Mouse (Mus musculus): ENCODE data around the gene Gm49393. TPM values are rescaled to one million over a fixed set of nuclear protein-coding genes. Genes with fewer than 3 reads are reported as not detected.
"Not testable (repeated sequence)": the region's sequence is repeated elsewhere in the genome, so short reads cannot be mapped to it uniquely, and the experiment has no call there.

The Gm49393 gene
- total and polyA plus RNA-seq, 3 experiments, result not detected

GRCm38 (mm10) chr13:60941884-60942283, 6.5 kb upstream of the Gm49393 start, which contains the start of gene Tpbpa:
Gene Tpbpa (minus strand): TSS chr13:60941984.
- H3K4me3 ChIP-seq (replicated peaks in 1 of 3; ENCODE audit: low read depth in 2 of 3, low read length in 2 of 3, poor library complexity in 1 of 3); in situ Hi-C loops (cut with MboI; ENCODE audit: low pct_ligation_motif_present, low pct_unique_long_range_greater_than_20kb, low sequenced_read_pairs); H3K9ac ChIP-seq (ENCODE audit: insufficient read depth, low read depth); dilution Hi-C loops (cut with MboI; ENCODE audit: extremely low pct_ligation_motif_present, extremely low pct_unique_long_range_greater_than_20kb, low sequenced_read_pairs); H3K4me1 ChIP-seq (ENCODE audit: control insufficient read depth in 1 of 2, insufficient read depth in 2 of 2); DNase-seq (ENCODE audit: extremely low read depth); H3K4me2 ChIP-seq (ENCODE audit: insufficient read depth, low read depth, poor library complexity, severe bottlenecking); H3K36me3 ChIP-seq (replicated peaks in 1 of 2; ENCODE audit: control insufficient read depth in 1 of 2, insufficient read depth in 1 of 2, low read length in 1 of 2); H3K79me2 ChIP-seq (replicated peaks; ENCODE audit: control insufficient read depth, extremely low read depth, insufficient read depth, poor library complexity, severe bottlenecking); H3K27ac ChIP-seq (ENCODE audit: insufficient read depth, low read depth); H3K27me3 ChIP-seq (replicated peaks): not testable (repeated sequence)
- peaks cover 33% of the 10 kb centered on the region for H3K9me3 ChIP-seq (replicated peaks; ENCODE audit: low read length)

- Histone ChIP-seq H3K27ac (ENCODE audit: insufficient read depth, low read depth) (no peak within 1 kb of the TSS), H3K9me3 (replicated peaks; ENCODE audit: low read length) (peaks cover 29% of the 10 kb centered on the region), H3K36me3 (replicated peaks in 1 of 2; ENCODE audit: control insufficient read depth in 1 of 2, insufficient read depth in 1 of 2, low read length in 1 of 2) (no peaks in the 10 kb centered on the region), H3K79me2 (replicated peaks; ENCODE audit: control insufficient read depth, extremely low read depth, insufficient read depth, poor library complexity, severe bottlenecking) (no peaks in the 10 kb centered on the region), H3K4me2 (ENCODE audit: insufficient read depth, low read depth, poor library complexity, severe bottlenecking) (no peak within 1 kb of the TSS), H3K9ac (ENCODE audit: insufficient read depth, low read depth) (no peak within 1 kb of the TSS), H3K4me1 (ENCODE audit: control insufficient read depth in 1 of 2, insufficient read depth in 2 of 2) (no peaks in the 10 kb centered on the region), H3K27me3 (replicated peaks) (no peaks in the 10 kb centered on the region), H3K4me3 (replicated peaks in 1 of 3; ENCODE audit: low read depth in 2 of 3, low read length in 2 of 3, poor library complexity in 1 of 3) (no peak within 1 kb of the TSS)
- in situ Hi-C loops (cut with MboI; ENCODE audit: low pct_ligation_motif_present, low pct_unique_long_range_greater_than_20kb, low sequenced_read_pairs) (no loop called here), dilution Hi-C loops (cut with MboI; ENCODE audit: extremely low pct_ligation_motif_present, extremely low pct_unique_long_range_greater_than_20kb, low sequenced_read_pairs) (no loop called here)
- TF ChIP-seq UBTF (IDR thresholded peaks at IDR 0.05; ENCODE audit: low read depth, low read length), result no peak
- TF ChIP-seq ETS1 (conservative IDR thresholded peaks at IDR 0.05; ENCODE audit: low read depth, low read length), result no peak
- no peak for TF ChIP-seq MAX (IDR thresholded peaks at IDR 0.05; ENCODE audit: low read length)
- no peak for TF ChIP-seq NELFE (IDR thresholded peaks at IDR 0.05; ENCODE audit: low read depth, low read length)
- TF ChIP-seq TCF12 (IDR thresholded peaks at IDR 0.05; ENCODE audit: low read depth, low read length), result no peak
- TF ChIP-seq MAZ (IDR thresholded peaks at IDR 0.05; ENCODE audit: low read depth, low read length), result no peak
- TF ChIP-seq MAFK (IDR thresholded peaks at IDR 0.05; ENCODE audit: insufficient replicate concordance, low read length), result no peak
- no peak for TF ChIP-seq CTCF (conservative IDR thresholded peaks at IDR 0.05 in 1 of 2, IDR thresholded peaks at IDR 0.05 in 1 of 2; ENCODE audit: low read depth in 2 of 2, low read length in 2 of 2)
- TF ChIP-seq JUN (IDR thresholded peaks at IDR 0.05; ENCODE audit: insufficient read depth, low read depth, low read length), result no peak
- TF ChIP-seq E2F4 (IDR thresholded peaks at IDR 0.05; ENCODE audit: insufficient replicate concordance, low read depth, low read length), result no peak
- no peak for TF ChIP-seq SIN3A (IDR thresholded peaks at IDR 0.05; ENCODE audit: low read length)
- no peak for TF ChIP-seq ZNF384 (IDR thresholded peaks at IDR 0.05; ENCODE audit: low read depth, low read length)
- TF ChIP-seq ZMIZ1 (IDR thresholded peaks at IDR 0.05; ENCODE audit: low read depth, low read length), result no peak
- no peak for TF ChIP-seq POLR2A (IDR thresholded peaks at IDR 0.05; ENCODE audit: low read depth, low read length)
- TF ChIP-seq KAT2A (IDR thresholded peaks at IDR 0.05; ENCODE audit: insufficient replicate concordance, low read length), result no peak
- TF ChIP-seq BHLHE40 (IDR thresholded peaks at IDR 0.05; ENCODE audit: low read depth, low read length), result no peak
- TF ChIP-seq SMC3 (IDR thresholded peaks at IDR 0.05; ENCODE audit: low read depth, low read length), result no peak
- no peak for TF ChIP-seq MXI1 (IDR thresholded peaks at IDR 0.05; ENCODE audit: low read depth, low read length)
- no peak for TF ChIP-seq MYC (IDR thresholded peaks at IDR 0.05; ENCODE audit: low read depth, low read length)
- no peak for DNase-seq (ENCODE audit: extremely low read depth)
Observed at GRCm38 (mm10) chr13:60936500-60936901, 1.1 kb upstream of the Gm49393 start, which contains the start of the genes Gm49391 and Ctla2a. Gene Gm49391 (minus strand): TSS chr13:60936571. Gene Ctla2a (minus strand): TSS chr13:60936625.

- H3K79me2 ChIP-seq (replicated peaks; ENCODE audit: control insufficient read depth, extremely low read depth, insufficient read depth, poor library complexity, severe bottlenecking); H3K4me1 ChIP-seq (ENCODE audit: control insufficient read depth in 1 of 2, insufficient read depth in 2 of 2); H3K4me2 ChIP-seq (ENCODE audit: insufficient read depth, low read depth, poor library complexity, severe bottlenecking); H3K9ac ChIP-seq (ENCODE audit: insufficient read depth, low read depth); H3K27me3 ChIP-seq (replicated peaks); in situ Hi-C loops (cut with MboI; ENCODE audit: low pct_ligation_motif_present, low pct_unique_long_range_greater_than_20kb, low sequenced_read_pairs); H3K27ac ChIP-seq (ENCODE audit: insufficient read depth, low read depth); H3K36me3 ChIP-seq (replicated peaks in 1 of 2; ENCODE audit: control insufficient read depth in 1 of 2, insufficient read depth in 1 of 2, low read length in 1 of 2); DNase-seq (ENCODE audit: extremely low read depth); dilution Hi-C loops (cut with MboI; ENCODE audit: extremely low pct_ligation_motif_present, extremely low pct_unique_long_range_greater_than_20kb, low sequenced_read_pairs); H3K4me3 ChIP-seq (replicated peaks in 1 of 3; ENCODE audit: low read depth in 2 of 3, low read length in 2 of 3, poor library complexity in 1 of 3): not testable (repeated sequence)
- H3K9me3 ChIP-seq (replicated peaks; ENCODE audit: low read length), result peaks cover 30% of the 10 kb centered on the region
Observed at GRCm38 (mm10) chr13:60904780-60905179, 30.6 kb downstream of the Gm49393 start, which contains the start of gene Tpbpb. Gene Tpbpb (minus strand): TSS chr13:60904880.
